Mouse (Mus musculus) fibroblast of lung, adult 2 months (primary cell): ENCODE measurements around the gene Slc23a3.

Experiments
- DNase-seq: peaks from one replicate; pipeline ENCODE4 v3.0.0-alpha.2; 2011; ENCODE audit warnings: low read depth

The Slc23a3 gene

GRCm38 (mm10) chr1:75133421-75134207 is at the start of gene Slc23a3:
Slc23a3 (minus strand) TSS chr1:75133890.
- no peak for DNase-seq

DNA sequence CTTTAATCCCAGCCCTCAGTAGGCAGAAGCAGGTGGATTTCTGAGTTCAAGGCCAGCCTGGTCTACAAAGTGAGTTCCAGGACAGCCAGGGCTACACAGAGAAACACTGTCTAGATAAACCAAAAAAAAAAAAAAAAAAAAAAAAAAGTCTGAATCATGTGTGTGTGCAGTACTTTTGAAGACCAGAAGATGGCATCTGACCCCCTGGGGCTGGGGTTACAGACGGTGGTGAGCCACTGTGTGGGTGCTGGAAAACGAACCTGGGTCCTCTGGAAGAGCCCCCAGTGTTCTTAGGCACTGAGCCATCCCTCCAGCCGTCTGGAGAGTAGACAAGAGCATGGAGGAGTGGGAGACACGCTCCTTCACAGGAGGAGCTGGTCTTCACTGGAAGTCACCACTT is 48.5 kb upstream of the Slc23a3 start:
- no peak for DNase-seq

GRCm38 (mm10) chr1:75181377-75181870 is 47.7 kb upstream of the Slc23a3 start:
- DNase-seq = no peak

- DNase-seq = no peak
Measured at GRCm38 (mm10) chr1:75180741-75181140, 47.1 kb upstream of the Slc23a3 start.

GRCm38 (mm10) chr1:75180105-75180590 is 46.5 kb upstream of the Slc23a3 start, which contains the start of gene Abcb6:
Abcb6 (minus strand) TSS chr1:75180392.
- peak; percentile 60 for DNase-seq

- DNase-seq = peak; percentile 68
Measured at GRCm38 (mm10) chr1:75179334-75180104, 45.8 kb upstream of the Slc23a3 start.

DNA sequence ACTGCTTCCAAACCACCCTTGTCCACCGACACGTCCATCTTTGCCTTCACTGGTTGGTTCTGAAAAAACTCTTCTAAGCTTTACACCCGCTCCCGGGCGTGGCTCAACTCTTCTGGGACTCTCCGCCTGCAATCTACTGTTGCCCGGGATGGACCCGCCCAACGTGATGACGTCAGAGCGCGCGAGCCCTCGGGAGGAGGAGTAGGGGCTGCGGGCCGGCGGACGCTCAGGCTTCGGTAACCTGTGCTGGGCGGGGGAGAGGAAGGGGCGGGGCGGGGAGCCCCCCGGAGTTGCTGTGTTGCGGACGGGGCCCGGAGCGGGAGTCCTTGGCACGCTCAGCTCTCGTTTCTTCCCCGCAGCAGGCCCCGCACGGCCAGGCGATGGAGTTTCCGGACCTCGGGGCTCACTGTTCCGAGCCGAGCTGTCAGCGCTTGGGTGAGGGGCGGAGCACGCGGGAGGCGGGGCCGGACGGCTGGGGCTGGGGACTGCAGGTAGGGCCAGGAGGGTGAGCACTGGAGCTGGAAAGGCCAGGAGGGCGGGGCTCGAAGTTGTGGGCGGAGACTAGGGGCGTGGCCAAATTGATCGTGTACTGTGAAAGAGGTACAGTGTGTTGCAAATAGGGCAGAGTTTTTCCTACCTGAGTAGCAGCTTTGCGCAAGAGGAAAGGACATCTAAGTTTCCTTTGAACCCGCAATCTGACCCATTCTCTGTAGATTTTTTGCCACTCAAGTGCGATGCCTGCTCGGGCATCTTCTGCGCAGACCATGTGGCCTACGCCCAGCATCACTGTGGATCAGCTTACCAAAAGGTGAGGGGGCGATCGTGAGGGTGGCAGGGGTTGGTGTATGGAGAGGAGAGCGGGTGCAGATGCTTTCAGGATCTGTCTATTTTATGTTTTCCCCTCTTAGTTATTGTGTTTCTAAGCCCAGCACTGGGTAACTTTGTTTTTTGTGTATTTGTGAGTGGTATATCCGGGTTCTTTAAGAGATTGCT is 35.1 kb upstream of the Slc23a3 start, which contains the start of gene Zfand2b:
Gene Zfand2b (plus strand): TSS at position 175 of the 993 bp plus-strand sequence.
- peak; percentile 80 for DNase-seq

DNA sequence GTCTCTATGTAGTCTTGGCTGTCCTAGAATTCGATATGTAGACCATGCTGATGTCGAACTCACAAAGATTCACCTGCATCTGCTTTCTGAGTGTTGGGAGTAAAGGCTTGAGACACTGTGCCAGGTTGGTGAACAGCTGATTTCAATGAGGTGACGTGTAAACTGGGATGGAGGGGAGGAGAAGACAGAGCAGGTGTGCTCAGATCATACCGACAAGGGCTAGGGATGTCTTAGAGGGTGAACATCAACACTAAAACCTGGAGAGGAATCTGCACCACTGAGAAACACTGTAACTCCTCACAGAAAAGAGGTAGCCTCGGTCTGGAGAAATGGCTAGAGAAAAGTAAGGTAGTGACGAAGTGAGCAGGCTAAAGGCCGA is 34.4 kb upstream of the Slc23a3 start:
- DNase-seq = no peak

GRCm38 (mm10) chr1:75160256-75160617 is 26.5 kb upstream of the Slc23a3 start:
- no peak for DNase-seq

GRCm38 (mm10) chr1:75159540-75160255 is 26.0 kb upstream of the Slc23a3 start:
- no peak for DNase-seq

DNA sequence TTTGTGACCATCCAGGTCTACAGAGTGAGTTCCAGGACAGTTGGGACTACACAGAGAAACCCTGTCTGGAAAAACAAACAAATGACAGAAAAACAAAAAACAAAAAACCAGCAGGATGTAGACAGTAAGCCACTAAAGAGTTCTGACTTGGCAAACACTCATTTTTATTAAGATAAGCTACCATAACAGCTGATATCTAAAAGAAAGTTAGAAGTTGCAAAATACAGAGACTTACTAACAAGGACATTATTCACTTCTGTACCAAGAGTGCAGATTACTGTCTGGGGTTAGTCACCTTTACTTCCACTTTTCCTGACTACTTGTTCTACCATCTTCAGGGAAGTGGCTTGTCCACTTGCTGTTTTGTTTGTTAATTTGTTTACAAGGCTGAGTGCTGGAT is 25.3 kb upstream of the Slc23a3 start:
- DNase-seq = no peak

- no peak for DNase-seq
Measured at GRCm38 (mm10) chr1:75155837-75156236, 22.1 kb upstream of the Slc23a3 start.

- no peak for DNase-seq
Measured at GRCm38 (mm10) chr1:75148727-75149126, 15.0 kb upstream of the Slc23a3 start.

DNA sequence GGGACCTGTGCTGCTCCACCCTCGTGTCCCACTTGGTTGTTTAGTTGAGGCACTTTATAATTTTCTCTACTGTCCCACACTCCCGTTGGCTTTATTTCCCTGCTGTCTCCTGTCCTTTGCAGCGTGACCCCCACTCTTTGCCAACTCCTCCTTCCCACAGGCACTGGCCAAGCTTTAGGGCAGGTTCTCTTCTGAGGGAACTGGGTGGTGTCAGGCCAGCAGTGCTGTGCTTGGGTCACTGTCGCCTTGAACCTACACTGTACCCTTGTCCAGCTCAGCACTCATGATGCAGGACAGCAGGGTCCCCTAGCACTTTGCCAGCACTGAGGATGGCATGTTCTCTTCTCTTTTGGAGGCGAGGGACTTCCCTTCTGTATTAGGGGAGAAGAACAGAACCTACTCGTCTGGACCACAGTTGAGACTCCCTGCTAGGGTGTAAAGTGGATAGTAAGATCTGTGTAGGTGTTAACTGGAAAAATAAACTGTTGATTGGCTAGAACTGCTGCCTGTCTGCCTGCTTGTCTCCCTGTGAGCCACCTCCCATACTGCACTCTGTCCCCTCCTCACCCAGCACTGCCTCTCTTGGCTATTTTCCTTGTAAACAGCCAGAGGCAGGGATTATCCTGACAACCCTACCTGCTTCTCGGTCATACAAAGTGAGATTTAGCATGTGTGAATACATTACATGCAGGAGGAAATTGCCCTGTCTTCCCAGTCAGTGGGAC is 13.9 kb upstream of the Slc23a3 start:
- DNase-seq = no peak

- no peak for DNase-seq
Measured at GRCm38 (mm10) chr1:75145589-75145988, 11.9 kb upstream of the Slc23a3 start.

DNA sequence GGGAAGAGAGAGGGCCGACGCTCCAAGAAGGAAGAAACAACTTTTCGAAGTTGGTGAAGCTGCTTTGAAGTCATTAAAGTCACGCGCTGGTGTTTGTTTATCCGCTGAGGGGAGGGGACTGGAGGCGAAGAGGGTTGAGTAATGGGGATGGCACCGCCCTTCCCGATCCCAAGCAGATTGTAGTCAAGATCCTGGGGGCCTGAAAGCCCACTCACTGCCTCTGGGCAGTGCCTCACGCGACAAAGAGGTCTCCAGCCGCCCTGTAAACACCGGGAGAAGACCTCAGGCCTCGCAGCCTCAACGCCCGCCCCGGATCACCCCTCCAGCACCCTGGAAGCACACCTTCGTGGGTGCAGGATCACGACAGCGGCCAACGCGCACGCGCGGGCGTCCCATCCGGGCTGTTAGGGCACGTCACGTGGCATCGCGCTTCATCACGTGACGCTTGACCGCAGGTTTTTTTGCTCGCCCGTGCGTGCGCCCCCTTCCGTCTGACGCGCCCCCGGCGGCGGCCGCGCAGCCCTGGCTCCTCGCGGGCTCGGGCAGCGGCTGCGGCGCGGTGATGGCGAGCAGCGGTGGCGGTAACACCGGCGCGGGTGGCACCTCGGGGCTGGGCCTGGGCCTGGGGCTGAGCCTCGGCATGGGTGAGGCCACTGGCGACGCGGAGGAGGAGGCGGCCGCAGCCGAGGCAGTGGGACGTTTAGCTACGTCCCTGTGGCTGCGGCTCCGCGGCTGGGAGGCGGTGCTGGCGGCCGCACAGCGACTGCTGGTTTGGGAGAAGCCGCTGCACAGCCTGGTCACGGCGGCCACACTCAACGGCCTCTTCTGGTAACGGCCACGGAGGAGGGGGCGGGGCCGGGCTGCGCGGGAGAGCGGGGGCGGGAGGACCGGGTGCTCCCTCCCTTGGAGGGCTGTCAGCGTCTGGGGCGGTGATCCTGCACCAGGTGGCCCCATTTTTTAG is 8.9 kb upstream of the Slc23a3 start, which contains the start of the genes Cnppd1 and Retreg2:
Gene Cnppd1 (minus strand): TSS at position 411 of the 961 bp plus-strand sequence.
Gene Retreg2 (plus strand): TSS at position 478 of the 961 bp plus-strand sequence.
- peak; percentile 86 for DNase-seq

DNA sequence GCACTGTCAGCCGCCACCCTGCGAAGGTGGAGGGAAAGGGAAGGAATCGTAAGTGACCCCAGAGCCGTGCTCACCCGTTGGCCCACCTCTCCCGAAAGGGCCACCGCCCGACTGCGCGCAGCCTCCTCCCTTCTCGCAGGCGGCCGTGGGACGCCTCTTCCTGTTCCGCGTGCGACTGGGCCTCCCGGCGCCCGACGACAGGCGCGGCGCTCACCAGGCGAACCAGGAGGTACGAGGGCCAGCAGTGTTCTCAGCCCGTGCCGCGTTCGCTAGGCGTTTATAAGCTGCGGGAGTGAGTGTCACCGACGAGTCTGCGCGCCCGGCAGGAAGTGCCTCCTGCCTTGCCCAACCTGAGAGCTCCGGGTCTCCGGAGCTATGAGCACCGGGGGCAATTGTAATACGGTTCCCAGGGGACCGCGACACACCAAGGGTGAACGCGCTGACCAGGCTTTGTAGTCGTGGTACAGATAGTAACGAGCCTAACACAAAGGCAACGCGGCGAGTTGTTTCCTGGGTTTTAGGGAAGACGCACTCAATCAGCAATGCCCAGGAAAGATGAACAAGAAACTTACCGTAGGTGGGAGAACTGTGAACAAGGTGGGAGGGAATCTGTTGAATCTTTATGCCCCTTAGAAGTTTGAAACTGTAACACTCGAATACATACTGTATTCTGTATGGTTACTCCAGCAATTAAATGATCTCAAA is 7.9 kb upstream of the Slc23a3 start:
- peak; percentile 34 for DNase-seq

DNA sequence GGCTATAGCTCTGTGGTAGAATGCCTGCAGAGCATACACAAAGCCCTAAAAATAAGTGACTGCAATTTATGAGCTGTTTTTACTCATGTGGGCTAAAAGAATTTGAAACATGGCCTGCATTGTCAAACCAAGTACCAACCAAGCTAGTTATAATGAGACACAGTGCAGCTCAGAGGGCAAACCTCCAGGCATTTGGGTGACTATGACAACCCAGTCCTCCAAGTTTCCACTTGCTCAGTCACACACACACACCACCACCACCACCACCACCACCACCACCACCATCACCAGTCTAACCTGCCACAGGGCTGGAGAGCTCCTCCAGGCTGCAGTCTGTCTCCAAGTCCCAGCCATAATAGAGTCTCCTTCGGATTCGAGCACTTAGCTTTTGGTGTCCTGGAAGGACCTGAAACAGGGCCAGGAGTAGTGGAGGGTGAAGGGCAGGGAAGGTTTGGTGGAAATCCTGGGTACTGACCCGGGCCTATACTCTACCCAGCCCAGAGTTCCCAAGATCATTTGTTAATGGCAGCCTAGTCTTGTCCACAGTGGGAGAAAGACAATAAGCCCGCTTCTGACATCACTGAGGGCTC is 7.0 kb upstream of the Slc23a3 start:
- DNase-seq = no peak
